Mouse (Mus musculus) liver, adult 2 months (tissue): Measurements from ENCODE around the gene Dis3l2. TPM values are rescaled to one million over a fixed set of nuclear protein-coding genes. Genes with fewer than 3 reads are reported as not detected.

Experiments used
- DNase-seq: peaks from one replicate; pipeline ENCODE4 v3.0.0-alpha.2; 2011; ENCODE audit warnings: low read depth, low spot score; ENCODE audit errors: extremely low read depth
- H3K27ac ChIP-seq: fragments of 200-500 bp; replicated peaks from 2 replicates; pipeline ENCODE4 v1.5.1; 2012; ENCODE audit warnings: low read depth, mild to moderate bottlenecking, control low read depth, inconsistent platforms, low read length; ENCODE audit not compliant: insufficient read depth
- H3K27me3 ChIP-seq: fragments of 200-500 bp; 2 replicates; pipeline ENCODE4 v1.6.1; 2012; ENCODE audit warnings: mild to moderate bottlenecking, moderate library complexity, low read length, inconsistent platforms; ENCODE audit not compliant: control insufficient read depth, insufficient read depth
- H3K36me3 ChIP-seq: fragments of 200-500 bp; 2 replicates; pipeline ENCODE4 v1.6.1; 2012; ENCODE audit warnings: low read length, inconsistent platforms; ENCODE audit not compliant: control insufficient read depth, insufficient read depth
- H3K4me1 ChIP-seq: fragments of 200-500 bp; 2 replicates; pipeline ENCODE4 v1.6.1; 2011; ENCODE audit warnings: low read length; ENCODE audit not compliant: control insufficient read depth, insufficient read depth
- H3K4me3 ChIP-seq: fragments of 200-500 bp; 2 replicates; pipeline ENCODE4 v1.5.1; 2011; ENCODE audit warnings: low read depth, mild to moderate bottlenecking, control low read depth, low read length, moderate library complexity; ENCODE audit not compliant: insufficient read depth
- H3K79me2 ChIP-seq: fragments of 200-500 bp; 2 replicates; pipeline ENCODE4 v1.6.1; 2012; ENCODE audit warnings: inconsistent platforms, mild to moderate bottlenecking, low read length, moderate library complexity; ENCODE audit not compliant: control insufficient read depth, insufficient read depth
- H3K9ac ChIP-seq: fragments of 200-500 bp; 2 replicates; pipeline ENCODE4 v1.6.1; 2012; ENCODE audit warnings: low read depth, mild to moderate bottlenecking, control low read depth, inconsistent platforms, low read length
- CTCF ChIP-seq: fragments of 200-500 bp; IDR thresholded peaks from 2 replicates; pipeline ENCODE4 v1.5.1; 2011; ENCODE audit warnings: low read depth, low read length, control low read depth
- POLR2A ChIP-seq: fragments of 200-500 bp; IDR thresholded peaks from 2 replicates; pipeline ENCODE4 v1.6.1; 2011; ENCODE audit warnings: low read length, control low read depth; ENCODE audit not compliant: insufficient read depth; ENCODE audit errors: extremely low read depth
- WGBS: fragments of 180-500 bp; shearing (Covaris S2); methylation state at CpG from one replicate; pipeline ENCODE4 v1.1.7; 2018; 5-methylcytosine and 5-hydroxymethylcytosine counted together
- polyA plus RNA-seq: library from polyadenylated mRNA; depleted of rRNA; stranded (reverse); fragments of >200 nt; gene quantifications from 2 replicates; pipeline ENCODE4 v1.2.3, GENCODE M21; 2012
- total RNA-seq: library from RNA; depleted of rRNA; stranded (reverse); fragments of >200 nt; gene quantifications from 2 replicates; pipeline ENCODE4 v1.2.3, GENCODE M21; 2014

Dis3l2 gene
- total and polyA plus RNA-seq, 2 experiments = 9.0 to 13.4 TPM

DNA sequence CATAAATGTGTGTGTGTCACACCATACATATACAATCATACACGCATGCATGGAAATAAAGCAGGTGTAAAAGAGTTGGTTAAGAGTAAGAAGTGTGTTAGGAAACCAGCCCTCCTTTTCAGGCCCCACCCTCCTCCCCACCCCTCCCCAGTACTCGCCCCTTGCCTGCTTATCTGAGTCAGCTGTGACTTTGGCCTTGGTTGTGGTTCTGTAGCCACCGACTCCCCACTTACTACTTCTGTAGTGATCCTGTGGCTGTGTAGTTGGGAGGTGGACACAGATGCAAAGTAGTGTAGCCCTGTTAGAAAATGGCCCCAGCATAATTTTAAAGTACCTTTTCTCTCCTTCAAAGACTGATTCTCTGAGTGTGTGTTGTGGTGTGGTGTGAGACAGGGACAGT is 318.0 kb downstream of the Dis3l2 start:
- TF ChIP-seq CTCF (no peak), POLR2A (no peak)
- Histone ChIP-seq H3K9ac (no peak overlapping the region), H3K4me3 (no peak overlapping the region), H3K79me2 (no peaks in the 10 kb centered on the region), H3K27me3 (no peaks in the 10 kb centered on the region), H3K36me3 (no peaks in the 10 kb centered on the region), H3K4me1 (peaks cover 35% of the 10 kb centered on the region), H3K27ac (no peak overlapping the region)
- DNase-seq = no peak
- WGBS = 78% methylated on average over 3 of the region's 3 CpGs

DNA sequence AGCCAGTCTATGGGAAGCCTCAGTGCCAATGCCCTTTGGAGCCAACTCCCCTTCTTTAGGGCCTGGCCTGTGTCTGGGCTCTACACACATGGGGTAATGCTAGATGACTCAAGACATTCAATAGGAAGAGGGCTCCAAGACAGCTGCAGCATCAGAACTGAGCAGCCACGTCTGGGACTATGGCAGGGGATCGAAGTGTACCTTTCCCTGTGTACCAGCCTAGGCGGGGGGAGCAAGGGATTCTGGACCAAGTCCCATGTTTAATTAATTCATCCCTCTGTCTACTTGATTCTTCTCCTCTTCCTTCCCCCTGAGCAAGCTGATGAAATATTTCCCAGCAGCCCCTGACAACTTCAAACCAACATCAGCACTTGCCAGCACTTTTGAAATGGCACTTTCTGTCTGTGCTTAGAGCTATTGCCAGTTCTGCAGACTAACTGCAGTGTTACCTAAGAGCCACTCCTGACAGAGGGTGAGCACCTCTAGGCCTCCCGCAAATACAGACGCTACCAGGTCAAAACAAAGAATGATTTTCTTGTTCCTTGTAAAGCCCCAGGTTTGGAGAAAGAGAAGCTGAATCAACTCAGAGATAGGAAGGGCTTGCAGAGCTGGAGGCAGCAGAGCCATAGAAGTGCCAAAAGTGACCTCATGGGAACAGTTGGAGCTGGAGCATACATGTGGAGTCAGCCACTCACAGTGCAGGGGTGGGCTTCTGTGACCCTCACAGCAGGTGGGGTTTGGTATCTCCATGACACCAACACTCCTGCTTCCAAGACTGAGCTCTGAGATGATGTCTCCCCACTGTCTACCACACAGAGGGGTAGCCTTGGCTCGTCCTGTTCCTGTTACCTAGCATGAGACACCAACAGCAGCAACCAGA is 319.9 kb downstream of the Dis3l2 start:
- DNase-seq = peak; percentile 91
- Histone ChIP-seq H3K9ac (peak overlapping the region; percentile 4; the same call in 1 of the 2 replicates), H3K4me3 (no peak overlapping the region), H3K27me3 (no peaks in the 10 kb centered on the region), H3K79me2 (no peaks in the 10 kb centered on the region), H3K27ac (peak overlapping the region; percentile 93), H3K36me3 (no peaks in the 10 kb centered on the region), H3K4me1 (peaks cover 33% of the 10 kb centered on the region)
- 39% methylated on average over 6 of the region's 6 CpGs for WGBS
- TF ChIP-seq POLR2A = no peak
- no peak for TF ChIP-seq CTCF

DNA sequence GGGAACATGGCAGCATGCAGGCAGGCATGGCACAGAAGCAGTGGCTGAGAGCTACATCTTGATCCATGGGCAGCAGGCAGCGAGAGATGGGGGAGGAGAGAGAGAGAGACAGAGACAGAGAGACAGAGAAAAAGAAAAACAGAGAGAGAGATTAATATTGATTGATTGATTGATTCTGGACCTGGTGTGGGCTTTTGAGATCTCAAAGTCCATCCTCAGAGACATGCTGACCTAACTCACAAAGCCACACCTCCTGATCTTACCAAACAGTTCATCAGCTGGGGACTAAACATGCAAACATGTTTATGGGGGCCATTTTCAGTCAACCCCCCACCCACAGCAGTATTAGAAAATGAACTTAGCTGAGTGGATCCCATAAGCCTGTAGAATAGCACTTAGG is 321.4 kb downstream of the Dis3l2 start:
- Histone ChIP-seq H3K27me3 (no peaks in the 10 kb centered on the region), H3K9ac (no peak overlapping the region), H3K27ac (peak overlapping the region; percentile 93), H3K4me1 (peaks cover 34% of the 10 kb centered on the region), H3K36me3 (no peaks in the 10 kb centered on the region), H3K79me2 (no peaks in the 10 kb centered on the region), H3K4me3 (no peak overlapping the region)
- TF ChIP-seq POLR2A (no peak), CTCF (no peak)
- WGBS = 36% methylated on average over 1 of the region's 1 CpGs
- DNase-seq = peak; percentile 95

DNA sequence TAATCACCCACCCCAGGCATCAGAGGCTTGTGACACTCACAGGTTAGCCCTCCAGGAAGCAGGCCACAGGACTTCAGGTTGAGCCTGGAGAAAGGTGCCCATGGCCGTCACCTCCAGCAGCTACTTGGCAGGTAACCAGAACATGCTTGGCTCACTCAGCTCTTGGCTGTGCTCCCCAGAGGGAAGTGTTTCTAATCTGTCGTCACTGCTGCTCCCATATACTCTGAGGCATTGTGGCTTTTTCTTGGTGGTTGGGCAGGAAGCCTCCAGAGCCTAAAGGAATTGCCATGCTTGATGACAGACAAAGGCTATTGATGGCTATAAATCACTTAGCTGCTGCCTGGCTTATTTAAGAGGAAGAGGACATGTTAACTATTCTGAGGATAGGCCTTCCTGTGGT is 325.2 kb downstream of the Dis3l2 start:
- WGBS = 5% methylated on average over 2 of the region's 2 CpGs

DNA sequence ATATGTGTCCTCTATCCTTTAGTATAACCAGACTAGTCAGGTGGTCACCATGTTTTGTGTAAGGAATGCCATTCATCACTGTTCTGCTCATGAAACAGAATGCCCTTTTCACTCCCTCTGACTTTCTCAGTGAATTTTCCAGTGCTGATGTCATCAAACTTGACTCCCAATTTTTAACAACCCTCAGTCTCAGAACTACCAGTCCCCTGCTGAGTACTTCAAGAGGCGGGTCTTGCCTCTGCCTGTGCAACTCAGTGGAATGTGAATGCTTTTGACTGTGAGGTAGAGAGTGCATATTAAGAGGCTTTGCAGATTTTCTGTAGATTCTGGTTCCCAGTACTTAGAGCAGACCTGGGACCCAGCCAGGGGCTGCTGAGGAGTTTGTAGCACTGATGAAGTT is 327.0 kb downstream of the Dis3l2 start:
- TF ChIP-seq POLR2A (no peak), CTCF (no peak)
- H3K4me1 ChIP-seq = peaks cover 18% of the 10 kb centered on the region
- H3K9ac ChIP-seq = no peak overlapping the region
- no peaks in the 10 kb centered on the region for H3K79me2 ChIP-seq
- H3K36me3 ChIP-seq = no peaks in the 10 kb centered on the region
- H3K27me3 ChIP-seq = no peaks in the 10 kb centered on the region
- H3K4me3 ChIP-seq = no peak overlapping the region
- no peak overlapping the region for H3K27ac ChIP-seq
- no peak for DNase-seq
- WGBS = 100% methylated on average over 1 of the region's 1 CpGs

More for the DNA sequence above, 325.2 kb downstream of the Dis3l2 start:
- Histone ChIP-seq H3K9ac (no peak overlapping the region), H3K4me1 (peaks cover 26% of the 10 kb centered on the region), H3K27ac (peak overlapping the region; percentile 45), H3K79me2 (no peaks in the 10 kb centered on the region), H3K36me3 (no peaks in the 10 kb centered on the region), H3K27me3 (no peaks in the 10 kb centered on the region), H3K4me3 (no peak overlapping the region)
- peak; percentile 90 for DNase-seq
- TF ChIP-seq POLR2A (no peak), CTCF (no peak)

DNA sequence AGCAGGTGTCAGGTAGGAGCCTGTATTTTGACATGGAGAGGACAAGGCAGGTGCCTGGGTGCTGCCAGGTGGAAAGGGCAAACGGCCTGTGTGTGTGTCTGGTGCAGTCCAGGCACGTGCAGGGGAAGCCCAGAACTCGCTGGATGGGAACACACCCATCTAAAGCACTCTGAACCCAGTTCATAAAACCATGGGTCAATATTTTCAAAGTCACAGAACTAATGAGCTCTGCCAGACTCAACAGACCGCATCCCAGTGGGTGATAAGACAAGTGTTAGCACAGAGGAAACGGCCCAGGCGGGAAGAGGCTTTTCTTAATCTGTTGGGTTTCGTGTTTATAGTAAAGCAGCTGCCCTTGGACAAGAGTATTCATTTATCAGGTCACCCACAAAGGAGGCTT is 328.9 kb downstream of the Dis3l2 start:
- no peak overlapping the region for H3K9ac ChIP-seq
- peaks cover 18% of the 10 kb centered on the region for H3K4me1 ChIP-seq
- no peaks in the 10 kb centered on the region for H3K36me3 ChIP-seq
- H3K27ac ChIP-seq = peak overlapping the region; percentile 1; the same call in 1 of the 2 replicates
- H3K27me3 ChIP-seq = no peaks in the 10 kb centered on the region
- no peak overlapping the region for H3K4me3 ChIP-seq
- peak; percentile 99 for DNase-seq
- no peaks in the 10 kb centered on the region for H3K79me2 ChIP-seq
- 18% methylated on average over 7 of the region's 7 CpGs for WGBS
- TF ChIP-seq POLR2A = no peak
- TF ChIP-seq CTCF = no peak
